Mouse (Mus musculus): ENCODE results near the gene Cntnap2. TPM values are rescaled to one million over a fixed set of nuclear protein-coding genes. Genes with fewer than 3 reads are reported as not detected.

The Cntnap2 gene
- polyA plus RNA-seq, 1 experiment from 2014 or later = 0.75 TPM

- Histone ChIP-seq H3K4me1 (ENCODE audit: control insufficient read depth, insufficient read depth, low read length) (no peaks in the 10 kb centered on the region), H3K9me3 (ENCODE audit: control insufficient read depth, low read length) (no peaks in the 10 kb centered on the region), H3K27ac (replicated peaks; ENCODE audit: low read depth, low read length) (no peak overlapping the region), H3K4me3 (ENCODE audit: low read depth, low read length) (no peak overlapping the region), H3K36me3 (ENCODE audit: control insufficient read depth, insufficient read depth, low read length) (no peaks in the 10 kb centered on the region), H3K4me2 (ENCODE audit: low read depth, severe bottlenecking) (no peak overlapping the region), H3K9ac (ENCODE audit: low read length) (no peak overlapping the region), H3K27me3 (ENCODE audit: control insufficient read depth, insufficient read depth, low read length) (no peaks in the 10 kb centered on the region)
- ATAC-seq (ENCODE audit: insufficient number of reproducible peaks, low FRiP score, low TSS enrichment, low read depth) = no peak
- no peak for DNase-seq (ENCODE audit: low spot score)
- WGBS = 89% methylated on average over 2 of the region's 2 CpGs
Measured at GRCm38 (mm10) chr6:46909167-46909566, 1850.0 kb downstream of the Cntnap2 start.

- H3K9ac ChIP-seq (ENCODE audit: low read length) = no peak overlapping the region
- 74% methylated on average over 8 of the region's 8 CpGs for WGBS
- DNase-seq (ENCODE audit: low spot score) (no peak), ATAC-seq (ENCODE audit: insufficient number of reproducible peaks, low FRiP score, low TSS enrichment, low read depth) (no peak)
- no peak overlapping the region for H3K27ac ChIP-seq (replicated peaks; ENCODE audit: low read depth, low read length)
- H3K9me3 ChIP-seq (ENCODE audit: control insufficient read depth, low read length) = no peaks in the 10 kb centered on the region
- H3K27me3 ChIP-seq (ENCODE audit: control insufficient read depth, insufficient read depth, low read length) = no peaks in the 10 kb centered on the region
- H3K4me2 ChIP-seq (ENCODE audit: low read depth, severe bottlenecking) = no peak overlapping the region
- no peak overlapping the region for H3K4me3 ChIP-seq (ENCODE audit: low read depth, low read length)
- no peaks in the 10 kb centered on the region for H3K4me1 ChIP-seq (ENCODE audit: control insufficient read depth, insufficient read depth, low read length)
- no peaks in the 10 kb centered on the region for H3K36me3 ChIP-seq (ENCODE audit: control insufficient read depth, insufficient read depth, low read length)
Measured at GRCm38 (mm10) chr6:46918701-46919274, 1859.6 kb downstream of the Cntnap2 start.

GRCm38 (mm10) chr6:46919973-46920372 lies 1860.8 kb downstream of the Cntnap2 start:
- ATAC-seq (ENCODE audit: insufficient number of reproducible peaks, low FRiP score, low TSS enrichment, low read depth) (no peak), DNase-seq (ENCODE audit: low spot score) (no peak)
- H3K4me1 ChIP-seq (ENCODE audit: control insufficient read depth, insufficient read depth, low read length) = no peaks in the 10 kb centered on the region
- H3K27ac ChIP-seq (replicated peaks; ENCODE audit: low read depth, low read length) = no peak overlapping the region
- H3K4me2 ChIP-seq (ENCODE audit: low read depth, severe bottlenecking) = no peak overlapping the region
- H3K27me3 ChIP-seq (ENCODE audit: control insufficient read depth, insufficient read depth, low read length) = no peaks in the 10 kb centered on the region
- H3K36me3 ChIP-seq (ENCODE audit: control insufficient read depth, insufficient read depth, low read length) = no peaks in the 10 kb centered on the region
- WGBS = 90% methylated on average over 3 of the region's 3 CpGs
- H3K9me3 ChIP-seq (ENCODE audit: control insufficient read depth, low read length) = no peaks in the 10 kb centered on the region
- no peak overlapping the region for H3K9ac ChIP-seq (ENCODE audit: low read length)
- H3K4me3 ChIP-seq (ENCODE audit: low read depth, low read length) = no peak overlapping the region

GRCm38 (mm10) chr6:46924709-46925108 lies 1865.6 kb downstream of the Cntnap2 start:
- Histone ChIP-seq H3K4me3 (ENCODE audit: low read depth, low read length) (no peak overlapping the region), H3K9me3 (ENCODE audit: control insufficient read depth, low read length) (no peaks in the 10 kb centered on the region), H3K27me3 (ENCODE audit: control insufficient read depth, insufficient read depth, low read length) (no peaks in the 10 kb centered on the region), H3K9ac (ENCODE audit: low read length) (no peak overlapping the region), H3K4me2 (ENCODE audit: low read depth, severe bottlenecking) (no peak overlapping the region), H3K36me3 (ENCODE audit: control insufficient read depth, insufficient read depth, low read length) (no peaks in the 10 kb centered on the region), H3K27ac (replicated peaks; ENCODE audit: low read depth, low read length) (no peak overlapping the region), H3K4me1 (ENCODE audit: control insufficient read depth, insufficient read depth, low read length) (no peaks in the 10 kb centered on the region)
- no peak for ATAC-seq (ENCODE audit: insufficient number of reproducible peaks, low FRiP score, low TSS enrichment, low read depth)
- 58% methylated on average over 7 of the region's 7 CpGs for WGBS
- no peak for DNase-seq (ENCODE audit: low spot score)

GRCm38 (mm10) chr6:46945703-46946102 lies 1886.5 kb downstream of the Cntnap2 start:
- 57% methylated on average over 4 of the region's 4 CpGs for WGBS
- no peaks in the 10 kb centered on the region for H3K36me3 ChIP-seq (ENCODE audit: control insufficient read depth, insufficient read depth, low read length)
- no peak overlapping the region for H3K27ac ChIP-seq (replicated peaks; ENCODE audit: low read depth, low read length)
- H3K4me3 ChIP-seq (ENCODE audit: low read depth, low read length) = no peak overlapping the region
- no peak overlapping the region for H3K4me2 ChIP-seq (ENCODE audit: low read depth, severe bottlenecking)
- H3K9ac ChIP-seq (ENCODE audit: low read length) = no peak overlapping the region
- H3K4me1 ChIP-seq (ENCODE audit: control insufficient read depth, insufficient read depth, low read length) = no peaks in the 10 kb centered on the region
- no peaks in the 10 kb centered on the region for H3K9me3 ChIP-seq (ENCODE audit: control insufficient read depth, low read length)
- H3K27me3 ChIP-seq (ENCODE audit: control insufficient read depth, insufficient read depth, low read length) = no peaks in the 10 kb centered on the region
- ATAC-seq (ENCODE audit: insufficient number of reproducible peaks, low FRiP score, low TSS enrichment, low read depth) (no peak), DNase-seq (ENCODE audit: low spot score) (no peak)

- ATAC-seq (ENCODE audit: insufficient number of reproducible peaks, low FRiP score, low TSS enrichment, low read depth) (peak; percentile 88), DNase-seq (ENCODE audit: low spot score) (peak; percentile 88)
- Histone ChIP-seq H3K9me3 (ENCODE audit: control insufficient read depth, low read length) (no peaks in the 10 kb centered on the region), H3K4me2 (ENCODE audit: low read depth, severe bottlenecking) (no peak overlapping the region), H3K27me3 (ENCODE audit: control insufficient read depth, insufficient read depth, low read length) (no peaks in the 10 kb centered on the region), H3K4me1 (ENCODE audit: control insufficient read depth, insufficient read depth, low read length) (no peaks in the 10 kb centered on the region), H3K36me3 (ENCODE audit: control insufficient read depth, insufficient read depth, low read length) (no peaks in the 10 kb centered on the region), H3K4me3 (ENCODE audit: low read depth, low read length) (no peak overlapping the region), H3K27ac (replicated peaks; ENCODE audit: low read depth, low read length) (no peak overlapping the region), H3K9ac (ENCODE audit: low read length) (no peak overlapping the region)
- WGBS = 35% methylated on average over 10 of the region's 10 CpGs
Measured at GRCm38 (mm10) chr6:46961022-46961686, 1902.0 kb downstream of the Cntnap2 start.

GRCm38 (mm10) chr6:46963261-46963660 lies 1904.1 kb downstream of the Cntnap2 start:
- 84% methylated on average over 2 of the region's 2 CpGs for WGBS
- ATAC-seq (ENCODE audit: insufficient number of reproducible peaks, low FRiP score, low TSS enrichment, low read depth) = no peak

GRCm38 (mm10) chr6:46963693-46964092 lies 1904.5 kb downstream of the Cntnap2 start:
- 77% methylated on average over 3 of the region's 3 CpGs for WGBS
- H3K4me1 ChIP-seq (ENCODE audit: control insufficient read depth, insufficient read depth, low read length) = no peaks in the 10 kb centered on the region

More at GRCm38 (mm10) chr6:46963261-46963660, 1904.1 kb downstream of the Cntnap2 start:
- Histone ChIP-seq H3K9me3 (ENCODE audit: control insufficient read depth, low read length) (no peaks in the 10 kb centered on the region), H3K4me1 (ENCODE audit: control insufficient read depth, insufficient read depth, low read length) (no peaks in the 10 kb centered on the region), H3K27me3 (ENCODE audit: control insufficient read depth, insufficient read depth, low read length) (no peaks in the 10 kb centered on the region), H3K9ac (ENCODE audit: low read length) (no peak overlapping the region), H3K36me3 (ENCODE audit: control insufficient read depth, insufficient read depth, low read length) (no peaks in the 10 kb centered on the region), H3K27ac (replicated peaks; ENCODE audit: low read depth, low read length) (no peak overlapping the region), H3K4me2 (ENCODE audit: low read depth, severe bottlenecking) (no peak overlapping the region), H3K4me3 (ENCODE audit: low read depth, low read length) (no peak overlapping the region)
- DNase-seq (ENCODE audit: low spot score) = no peak

More at GRCm38 (mm10) chr6:46963693-46964092, 1904.5 kb downstream of the Cntnap2 start:
- no peak overlapping the region for H3K27ac ChIP-seq (replicated peaks; ENCODE audit: low read depth, low read length)
- no peak overlapping the region for H3K4me2 ChIP-seq (ENCODE audit: low read depth, severe bottlenecking)
- H3K36me3 ChIP-seq (ENCODE audit: control insufficient read depth, insufficient read depth, low read length) = no peaks in the 10 kb centered on the region
- H3K9me3 ChIP-seq (ENCODE audit: control insufficient read depth, low read length) = no peaks in the 10 kb centered on the region
- no peak for DNase-seq (ENCODE audit: low spot score)
- H3K27me3 ChIP-seq (ENCODE audit: control insufficient read depth, insufficient read depth, low read length) = no peaks in the 10 kb centered on the region
- H3K9ac ChIP-seq (ENCODE audit: low read length) = no peak overlapping the region
- no peak for ATAC-seq (ENCODE audit: insufficient number of reproducible peaks, low FRiP score, low TSS enrichment, low read depth)
- H3K4me3 ChIP-seq (ENCODE audit: low read depth, low read length) = no peak overlapping the region
